Mouse (Mus musculus) spleen, adult 2 months (tissue): ENCODE results near the gene Sntb2.

Experiments used
- CTCF ChIP-seq: fragments of 200-500 bp; IDR thresholded peaks from 2 replicates; pipeline ENCODE4 v1.5.1; 2011; ENCODE audit warnings: mild to moderate bottlenecking, inconsistent platforms; ENCODE audit not compliant: insufficient read depth, insufficient read length, insufficient replicate concordance; ENCODE audit errors: extremely low read depth
- POLR2A ChIP-seq: fragments of 200-500 bp; IDR thresholded peaks from 2 replicates; pipeline ENCODE4 v1.6.1; 2011; ENCODE audit warnings: low read depth, low read length, inconsistent platforms

DNA sequence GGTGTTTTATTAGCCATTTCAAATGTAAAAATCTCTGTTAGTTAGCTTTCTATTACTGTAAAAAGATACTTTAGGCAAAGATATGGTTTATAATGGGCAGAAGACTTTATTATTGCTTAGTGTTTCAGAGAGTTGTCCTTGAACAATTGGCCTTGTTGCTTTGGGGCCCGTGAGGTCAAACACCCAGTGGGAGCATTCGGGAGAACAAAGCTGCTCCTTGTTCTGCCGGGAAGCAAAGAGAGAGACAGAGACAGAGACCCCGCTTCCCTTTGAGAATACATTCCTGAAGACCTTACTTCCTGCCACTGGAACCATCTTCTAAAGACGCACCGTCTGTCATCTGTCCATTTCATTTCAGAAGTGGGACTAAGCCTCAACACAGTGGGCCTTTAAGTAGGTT lies 27.8 kb downstream of the Sntb2 start:
- no peak for TF ChIP-seq POLR2A
- TF ChIP-seq CTCF = no peak
